Mouse (Mus musculus): ENCODE measurements at regions not wholly inside any gene's neighbourhood (a gene's known extent, or its start where the extent isn't known, plus 50 kb on each side); places are given as distances from the start of the nearest gene placed in this dataset.

- TF ChIP-seq CEBPB (IDR thresholded peaks at IDR 0.05; ENCODE audit: insufficient read depth, poor library complexity, severe bottlenecking) = no peak
- TF ChIP-seq MAX (IDR thresholded peaks at IDR 0.05; ENCODE audit: low read depth) = no peak
Observed at GRCm38 (mm10) chr3:100393956-100394355, 95.2 kb downstream of the Tent5c start.

All from myocyte (in vitro differentiated cells).